Mouse (Mus musculus): Measurements from ENCODE around the gene Ifna7.
A peak's percentile ranks its signal among the peaks of the same experiment; 100 is the strongest.

The Ifna7 gene

DNA sequence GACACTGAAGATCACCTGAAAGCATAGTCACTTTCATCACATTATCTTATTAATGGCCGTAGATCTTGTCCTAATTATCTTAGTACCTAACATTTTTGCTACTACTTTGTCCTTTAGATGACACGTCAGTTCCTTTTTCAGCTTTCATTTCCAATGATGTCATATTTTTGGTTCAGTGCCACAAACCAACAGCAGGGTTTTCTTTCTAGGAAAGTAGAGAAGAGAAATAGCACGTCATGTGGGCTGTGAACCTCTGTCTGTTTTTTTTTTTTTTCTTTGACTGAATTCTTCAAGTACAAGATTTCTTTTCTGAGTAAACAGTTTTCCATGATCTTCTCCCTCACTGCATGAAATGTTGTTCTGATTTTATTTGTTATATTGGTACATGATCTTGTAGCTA lies 24.0 kb downstream of the Ifna7 start:
- DNase-seq (ENCODE audit: low spot score in 2 of 2), result no peak

DNA sequence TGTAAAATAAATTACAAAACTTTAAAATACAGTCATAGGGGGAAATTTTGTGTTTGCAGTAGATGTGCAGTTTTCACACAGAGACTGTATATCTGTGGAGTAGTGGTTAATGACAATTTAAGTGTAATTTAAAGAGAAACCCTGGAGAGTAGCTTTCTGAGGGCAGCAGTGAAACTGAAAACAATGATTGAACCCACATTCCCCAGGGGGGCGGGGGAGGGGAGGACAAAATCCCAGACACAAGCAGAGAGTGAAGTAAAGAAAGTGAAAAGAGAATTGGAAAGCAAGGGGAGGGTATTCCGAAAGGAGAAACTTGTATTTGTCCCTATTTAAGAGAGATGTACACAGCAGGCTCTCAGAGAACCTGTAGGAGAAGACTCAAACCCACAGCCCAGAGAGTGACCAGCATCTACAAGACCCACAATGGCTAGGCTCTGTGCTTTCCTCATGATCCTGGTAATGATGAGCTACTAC lies 25.4 kb downstream of the Ifna7 start, which contains the start of gene Ifna4:
Gene Ifna4 (plus strand): TSS at position 424 of the 474 bp plus-strand sequence.
- DNase-seq (ENCODE audit: low spot score in 2 of 2), result no peak

DNA sequence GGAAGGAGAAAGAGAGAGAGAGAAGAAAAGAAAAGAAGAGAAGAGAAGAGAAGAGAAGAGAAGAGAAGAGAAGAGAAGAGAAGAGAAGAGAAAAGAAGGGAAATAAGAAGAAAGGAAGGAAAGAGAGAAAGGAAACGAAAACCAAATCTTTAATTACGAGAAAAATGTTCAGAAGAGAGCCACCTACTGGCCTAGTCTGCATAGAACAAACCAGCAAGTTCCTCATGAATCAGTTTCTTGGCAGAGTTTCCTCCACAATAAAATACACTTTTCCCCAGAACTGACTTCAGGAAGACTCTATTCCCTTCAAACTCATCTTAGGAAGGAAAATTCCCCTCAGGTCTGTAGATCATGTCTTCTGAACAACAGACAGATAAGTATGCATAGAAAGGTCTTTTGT lies 29.3 kb downstream of the Ifna7 start:
- no peak for DNase-seq (ENCODE audit: low spot score in 2 of 2)

DNA sequence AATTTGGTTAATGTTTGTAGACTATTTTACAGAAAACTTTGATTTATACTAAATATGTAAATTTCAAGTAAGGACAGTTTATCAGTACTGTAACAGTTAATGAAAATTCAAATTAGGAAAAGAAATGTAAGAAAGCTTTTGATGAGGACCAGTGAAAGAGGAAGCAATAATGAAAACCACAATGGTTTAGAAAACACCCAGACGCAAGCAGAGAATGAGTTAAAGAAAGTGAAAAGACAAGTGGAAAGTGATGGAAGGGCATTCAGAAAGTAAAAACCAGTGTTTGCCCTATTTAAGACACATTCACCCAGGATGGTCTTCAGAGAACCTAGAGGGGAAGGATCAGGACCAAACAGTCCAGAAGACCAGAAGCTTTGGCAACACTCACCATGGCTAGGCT lies 33.7 kb downstream of the Ifna7 start, which contains the start of gene Ifna1:
Gene Ifna1 (plus strand): TSS at position 390 of the 400 bp plus-strand sequence.
- DNase-seq (ENCODE audit: low spot score in 2 of 2), result no peak

DNA sequence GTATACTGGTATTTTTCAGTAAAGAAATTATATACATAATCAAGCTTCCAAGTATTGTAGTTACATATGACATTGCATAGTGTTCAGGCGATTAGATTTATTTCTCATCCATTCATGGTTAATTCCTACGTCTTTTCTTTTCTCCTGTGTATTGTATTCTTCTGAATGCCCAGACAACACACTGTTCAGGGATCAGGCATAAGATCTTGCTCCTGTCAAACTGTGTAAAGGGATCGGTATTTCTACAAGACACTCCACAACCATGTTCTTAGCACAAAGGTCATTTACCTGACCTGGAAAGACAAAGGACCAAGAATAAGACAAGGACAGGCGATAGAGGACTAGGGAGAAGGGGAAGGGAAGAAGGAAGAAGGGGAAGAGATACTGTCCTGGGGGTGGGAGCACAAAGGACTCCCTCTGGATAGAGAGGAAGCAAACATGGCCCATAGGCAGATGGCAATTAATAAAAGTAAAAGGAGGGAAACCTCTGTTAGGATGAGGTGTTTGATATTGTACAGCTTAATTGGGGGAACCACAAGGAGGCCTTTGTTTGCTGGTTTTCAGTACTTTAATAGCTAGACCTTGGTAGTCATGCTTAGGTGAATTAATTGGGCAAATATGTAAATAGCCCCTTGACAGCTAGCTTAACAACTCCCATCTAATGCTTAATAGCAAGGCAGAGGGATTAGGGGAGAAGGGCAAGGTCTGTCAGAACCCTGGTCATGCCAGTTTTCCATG lies 35.2 kb downstream of the Ifna7 start:
- DNase-seq (ENCODE audit: low spot score in 2 of 2), result no peak

- DNase-seq (ENCODE audit: low spot score in 2 of 2), result no peak
Measured at GRCm38 (mm10) chr4:88859214-88859613, 43.2 kb downstream of the Ifna7 start.

DNA sequence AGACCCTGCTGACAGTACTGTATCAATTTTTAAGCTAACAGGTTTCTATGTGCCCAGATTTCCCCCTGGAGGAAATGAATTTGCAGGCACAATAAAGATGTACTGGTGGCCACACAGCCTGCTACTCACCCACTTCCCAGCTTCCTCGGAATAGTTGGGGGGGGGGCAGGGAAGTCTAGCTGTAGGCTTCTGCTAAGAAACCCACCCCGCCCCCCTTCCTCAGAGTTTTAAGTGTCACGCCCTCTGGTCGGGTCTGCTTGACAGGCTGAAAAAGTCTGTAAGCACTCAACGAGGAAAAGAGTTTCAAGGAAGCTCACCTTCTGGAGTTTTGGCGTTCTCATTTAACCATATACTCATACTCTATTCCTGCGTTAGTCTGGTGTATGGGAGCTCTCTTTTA lies 47.3 kb downstream of the Ifna7 start:
- no peak for DNase-seq (ENCODE audit: low spot score in 2 of 2)

- DNase-seq (ENCODE audit: low spot score in 2 of 2), result peak; percentile 81 to 82
Measured at GRCm38 (mm10) chr4:88864599-88864998, 48.6 kb downstream of the Ifna7 start.

- DNase-seq (ENCODE audit: low spot score in 2 of 2), result peak in 1 of 2 experiments; percentile 16
Measured at GRCm38 (mm10) chr4:88865011-88865569, 49.1 kb downstream of the Ifna7 start.
